Mouse (Mus musculus) ES-E14 (cell line): ENCODE results near the gene Atp1a1.

Experiments used
- CHD2 ChIP-seq: IDR thresholded peaks from 2 replicates; pipeline ENCODE4 v1.6.1; 2014; ENCODE audit warnings: mild to moderate bottlenecking, low read depth, low read length, inconsistent platforms
- MAFK ChIP-seq: IDR thresholded peaks from 2 replicates; pipeline ENCODE4 v1.6.1; 2014; ENCODE audit warnings: mild to moderate bottlenecking, low read depth, low read length, inconsistent platforms; ENCODE audit not compliant: insufficient read depth
- ZC3H11A ChIP-seq: IDR thresholded peaks from 2 replicates; pipeline ENCODE4 v1.6.1; 2012; ENCODE audit warnings: low read depth, mild to moderate bottlenecking, inconsistent platforms, low read length, borderline replicate concordance
- ZNF384 ChIP-seq: IDR thresholded peaks from 2 replicates; pipeline ENCODE4 v1.6.1; 2012; ENCODE audit warnings: low read depth, low read length, inconsistent platforms

DNA sequence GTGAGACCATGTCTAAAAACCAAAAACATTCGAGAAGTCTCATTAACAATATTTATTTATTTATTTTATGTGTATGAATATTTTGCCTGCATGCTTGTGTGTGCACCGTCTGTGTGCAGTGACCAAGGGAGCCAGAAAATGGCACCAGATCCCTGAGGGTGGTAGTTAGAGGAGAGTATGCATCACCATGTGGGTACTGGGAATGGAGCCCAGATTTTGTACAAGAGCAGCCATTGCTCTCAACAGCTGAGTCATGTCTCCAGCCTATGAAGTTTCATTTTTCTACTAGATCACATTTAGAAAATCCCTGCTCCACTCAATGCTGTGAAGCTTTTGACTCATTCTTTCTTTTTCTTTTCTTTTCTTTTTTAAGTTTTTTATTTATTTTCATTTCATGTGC lies 23.8 kb upstream of the Atp1a1 start:
- TF ChIP-seq MAFK: no peak
- TF ChIP-seq ZNF384: no peak
- no peak for TF ChIP-seq ZC3H11A
- TF ChIP-seq CHD2: no peak
